Mouse (Mus musculus) lung, postnatal 0 days (tissue): ENCODE results near the gene Slc46a2.

Source experiments
- CTCF ChIP-seq: IDR thresholded peaks from 2 replicates; pipeline ENCODE4 v1.5.1; 2016; ENCODE audit warnings: antibody characterized with exemption, mild to moderate bottlenecking
- EP300 ChIP-seq: IDR thresholded peaks from 2 replicates; pipeline ENCODE4 v1.6.1; 2016; ENCODE audit warnings: antibody characterized with exemption, mild to moderate bottlenecking, control low read depth

- TF ChIP-seq CTCF (no peak), EP300 (no peak)
These were observed 36.3 kb downstream of the Slc46a2 start for GRCm38 (mm10) chr4:59878595-59878994.
